Mouse (Mus musculus) brain, adult 10 weeks (tissue): ENCODE data around the gene Dmrta1. TPM values are rescaled to one million over a fixed set of nuclear protein-coding genes. Genes with fewer than 3 reads are reported as not detected.

ENCODE experiments used
- polyA plus RNA-seq: library from polyadenylated mRNA; stranded (reverse); fragments of 350-450 nt; fragmentation: Illumina TruSeq; extraction: RNeasy Lipid Tissue Mini Kit (QIAGEN cat#74804); gene quantifications from one replicate; pipeline ENCODE4 v1.2.3, GENCODE M21; 2015; ENCODE audit warnings: low read depth, low replicate concordance

Gene Dmrta1
- polyA plus RNA-seq = 0.33 TPM

DNA sequence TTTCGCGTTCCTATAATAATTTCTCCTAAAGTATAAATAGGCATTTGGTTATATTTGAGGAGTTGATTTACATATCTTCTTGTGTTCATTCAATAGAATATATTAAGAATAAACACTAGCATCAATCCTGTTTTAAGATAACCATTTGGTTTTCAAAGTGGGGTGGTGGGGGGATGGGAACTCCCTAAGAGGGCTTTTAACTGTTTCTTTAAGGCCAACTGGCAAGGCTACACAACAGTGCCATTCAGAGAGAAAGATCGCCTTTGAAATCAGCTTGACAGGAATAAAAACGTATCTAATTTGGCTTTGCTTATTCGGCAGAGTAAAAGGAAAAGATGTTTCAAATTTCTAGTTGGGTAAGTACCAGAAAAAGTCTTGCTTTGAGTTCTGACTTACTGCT lies at the start of gene Dmrta1:
Gene Dmrta1 (plus strand): TSS at position 242 of the 400 bp plus-strand sequence.

